Mouse (Mus musculus): ENCODE measurements at regions not wholly inside any gene's neighbourhood (a gene's known extent, or its start where the extent isn't known, plus 50 kb on each side); places are given as distances from the start of the nearest gene placed in this dataset.

DNA sequence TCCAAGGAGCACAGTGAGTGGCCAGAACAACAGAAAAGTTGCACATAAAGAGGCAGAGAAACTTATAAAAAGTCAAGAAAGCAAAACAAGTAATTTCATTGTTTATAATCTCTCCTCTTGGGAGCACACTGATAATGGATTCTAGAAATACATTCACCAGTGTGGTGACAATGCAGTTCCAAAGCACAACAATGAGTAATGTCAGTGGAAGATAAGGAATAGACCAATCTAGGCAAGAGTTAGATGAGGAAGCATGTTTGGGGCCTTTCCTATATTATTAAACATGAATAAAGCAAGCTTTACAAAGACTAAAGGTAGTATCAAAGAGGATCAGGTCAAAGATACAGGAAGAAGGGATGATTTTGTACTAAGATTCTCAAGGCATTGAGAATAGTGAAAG is 408.9 kb upstream of the N6amt1 start:
- H3K4me3 ChIP-seq (ENCODE audit: control insufficient read depth in 1 of 2, insufficient read depth in 1 of 2, low read depth in 1 of 2, low read length in 2 of 2): no peak overlapping the region
- no peak overlapping the region for H3K4me2 ChIP-seq (ENCODE audit: low read length)
- no peak for ATAC-seq (ENCODE audit: insufficient number of reproducible peaks, insufficient read depth, low FRiP score, low read depth)
- no peaks in the 10 kb centered on the region for H3K36me3 ChIP-seq (ENCODE audit: control insufficient read depth, insufficient read depth, low read length)
- no peaks in the 10 kb centered on the region for H3K27me3 ChIP-seq (ENCODE audit: control insufficient read depth, insufficient read depth, low read length)
- peak overlapping the region in 1 of 2 experiments; percentile 56; a peak in 1 of 4 replicates for H3K27ac ChIP-seq (replicated peaks in 1 of 2; ENCODE audit: control insufficient read depth in 1 of 2, insufficient read depth in 1 of 2, low read depth in 2 of 2, low read length in 2 of 2)
- H3K9me3 ChIP-seq (ENCODE audit: control insufficient read depth, low read length): no peaks in the 10 kb centered on the region
- peaks cover 0 to 4% of the 10 kb centered on the region in 2 experiments; a peak in 2 of 4 replicates for H3K4me1 ChIP-seq (ENCODE audit: control insufficient read depth in 2 of 2, insufficient read depth in 2 of 2, low read length in 2 of 2)
- H3K9ac ChIP-seq (ENCODE audit: low read length): no peak overlapping the region

DNA sequence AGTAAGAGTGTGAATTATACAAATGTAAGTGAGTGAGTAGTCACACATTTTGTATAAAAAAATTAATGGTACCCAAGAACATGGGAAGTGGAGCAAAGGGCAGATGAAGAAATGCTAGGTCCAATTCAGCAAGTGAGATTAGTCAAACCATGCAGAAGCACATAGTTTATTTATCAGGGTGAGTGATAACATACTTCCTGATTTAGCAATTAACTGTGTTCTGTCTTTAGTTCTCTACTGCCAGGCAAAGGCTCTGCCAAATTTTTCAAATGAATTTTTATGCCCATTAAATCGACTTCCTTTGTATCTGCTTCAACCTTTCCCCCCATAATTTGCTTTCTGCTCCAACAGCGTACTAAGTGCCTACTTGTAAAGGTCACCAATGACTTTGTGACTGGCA is 419.0 kb upstream of the N6amt1 start:
- Histone ChIP-seq H3K4me3 (ENCODE audit: control insufficient read depth in 1 of 2, insufficient read depth in 1 of 2, low read depth in 1 of 2, low read length in 2 of 2) (no peak overlapping the region), H3K36me3 (ENCODE audit: control insufficient read depth, insufficient read depth, low read length) (no peaks in the 10 kb centered on the region), H3K9ac (ENCODE audit: low read length) (no peak overlapping the region), H3K27me3 (ENCODE audit: control insufficient read depth, insufficient read depth, low read length) (no peaks in the 10 kb centered on the region), H3K4me2 (ENCODE audit: low read length) (no peak overlapping the region), H3K9me3 (ENCODE audit: control insufficient read depth, low read length) (no peaks in the 10 kb centered on the region), H3K27ac (replicated peaks in 1 of 2; ENCODE audit: control insufficient read depth in 1 of 2, insufficient read depth in 1 of 2, low read depth in 2 of 2, low read length in 2 of 2) (no peak overlapping the region), H3K4me1 (ENCODE audit: control insufficient read depth in 2 of 2, insufficient read depth in 2 of 2, low read length in 2 of 2) (peaks cover 0 to 4% of the 10 kb centered on the region in 2 experiments; a peak in 1 of 4 replicates)
- ATAC-seq (ENCODE audit: insufficient number of reproducible peaks, insufficient read depth, low FRiP score, low read depth): no peak
- 70% methylated on average over 2 of the region's 2 CpGs for WGBS

- no peak for ATAC-seq (ENCODE audit: insufficient number of reproducible peaks, insufficient read depth, low FRiP score, low read depth)
- H3K27me3 ChIP-seq (ENCODE audit: control insufficient read depth, insufficient read depth, low read length): no peaks in the 10 kb centered on the region
- no peak overlapping the region for H3K4me3 ChIP-seq (ENCODE audit: control insufficient read depth in 1 of 2, insufficient read depth in 1 of 2, low read depth in 1 of 2, low read length in 2 of 2)
- peaks cover 0 to 4% of the 10 kb centered on the region in 2 experiments; a peak in 1 of 4 replicates for H3K4me1 ChIP-seq (ENCODE audit: control insufficient read depth in 2 of 2, insufficient read depth in 2 of 2, low read length in 2 of 2)
- H3K4me2 ChIP-seq (ENCODE audit: low read length): no peak overlapping the region
- no peaks in the 10 kb centered on the region for H3K36me3 ChIP-seq (ENCODE audit: control insufficient read depth, insufficient read depth, low read length)
- WGBS: 80% methylated on average over 3 of the region's 3 CpGs
- no peak overlapping the region for H3K9ac ChIP-seq (ENCODE audit: low read length)
- H3K9me3 ChIP-seq (ENCODE audit: control insufficient read depth, low read length): no peaks in the 10 kb centered on the region
- no peak overlapping the region for H3K27ac ChIP-seq (replicated peaks in 1 of 2; ENCODE audit: control insufficient read depth in 1 of 2, insufficient read depth in 1 of 2, low read depth in 2 of 2, low read length in 2 of 2)
Measured at GRCm38 (mm10) chr16:86932765-86933164, 421.2 kb upstream of the N6amt1 start.

DNA sequence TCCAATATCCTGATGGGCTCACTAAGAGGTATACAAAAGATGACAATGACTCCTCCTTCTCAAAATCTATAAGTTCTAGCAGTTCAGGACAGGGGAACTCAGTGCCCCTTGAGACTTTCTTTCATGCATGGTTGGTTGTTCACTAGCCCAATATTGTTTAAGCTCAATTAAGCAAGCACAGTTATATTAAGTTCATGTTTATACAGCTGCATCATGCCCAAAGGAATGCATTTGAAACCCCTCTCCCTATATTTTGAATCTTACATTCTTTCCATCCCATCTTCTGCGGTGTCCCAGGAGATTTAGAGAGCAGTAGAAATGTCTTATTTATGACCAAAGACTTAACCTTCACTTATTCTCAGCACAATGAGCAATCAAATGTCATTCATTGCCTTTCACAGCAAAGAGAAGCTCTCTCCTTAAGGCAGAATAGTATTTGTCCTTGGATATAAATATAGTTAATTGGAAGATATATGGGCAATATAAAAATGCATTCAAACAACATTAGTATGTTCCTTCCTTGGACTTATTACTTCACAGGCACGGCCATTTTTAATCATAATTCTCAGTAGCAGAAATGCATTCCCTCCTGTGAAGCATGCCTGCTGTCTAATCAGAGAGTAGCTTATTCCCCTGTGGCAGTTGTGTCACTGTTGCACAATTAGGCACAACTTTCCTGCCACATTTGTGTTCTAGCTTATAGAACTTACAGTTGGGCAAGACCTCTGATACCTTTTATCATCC is 455.8 kb upstream of the N6amt1 start:
- 74% methylated on average over 2 of the region's 2 CpGs for WGBS
- Histone ChIP-seq H3K4me3 (ENCODE audit: control insufficient read depth in 1 of 2, insufficient read depth in 1 of 2, low read depth in 1 of 2, low read length in 2 of 2) (no peak overlapping the region), H3K4me2 (ENCODE audit: low read length) (no peak overlapping the region), H3K9ac (ENCODE audit: low read length) (no peak overlapping the region), H3K36me3 (ENCODE audit: control insufficient read depth, insufficient read depth, low read length) (no peaks in the 10 kb centered on the region), H3K4me1 (ENCODE audit: control insufficient read depth in 2 of 2, insufficient read depth in 2 of 2, low read length in 2 of 2) (peaks cover 3 to 6% of the 10 kb centered on the region in 2 experiments; a peak in 3 of 4 replicates), H3K9me3 (ENCODE audit: control insufficient read depth, low read length) (no peaks in the 10 kb centered on the region), H3K27ac (replicated peaks in 1 of 2; ENCODE audit: control insufficient read depth in 1 of 2, insufficient read depth in 1 of 2, low read depth in 2 of 2, low read length in 2 of 2) (no peak overlapping the region), H3K27me3 (ENCODE audit: control insufficient read depth, insufficient read depth, low read length) (no peaks in the 10 kb centered on the region)
- ATAC-seq (ENCODE audit: insufficient number of reproducible peaks, insufficient read depth, low FRiP score, low read depth): no peak

DNA sequence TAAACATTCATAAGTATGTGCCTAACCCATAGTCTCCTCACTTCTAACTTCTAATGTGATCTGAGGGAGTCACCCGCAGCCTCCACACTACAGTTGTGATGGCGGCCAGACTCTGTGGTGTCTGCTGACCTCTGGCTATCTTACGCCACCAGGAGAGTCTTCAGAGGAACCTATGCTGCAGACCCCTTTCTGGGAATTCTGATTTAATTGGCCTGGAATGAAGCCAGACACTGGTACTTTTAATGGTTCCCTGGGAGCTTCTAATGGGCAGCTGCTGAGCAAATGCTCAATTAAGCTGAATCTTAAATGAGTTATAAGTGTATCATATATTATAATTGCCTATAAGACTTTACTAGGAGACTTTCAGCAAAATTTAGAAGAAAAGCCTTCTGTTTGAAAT is 459.0 kb upstream of the N6amt1 start:
- H3K9ac ChIP-seq (ENCODE audit: low read length): no peak overlapping the region
- ATAC-seq (ENCODE audit: insufficient number of reproducible peaks, insufficient read depth, low FRiP score, low read depth): no peak
- H3K36me3 ChIP-seq (ENCODE audit: control insufficient read depth, insufficient read depth, low read length): no peaks in the 10 kb centered on the region
- H3K27me3 ChIP-seq (ENCODE audit: control insufficient read depth, insufficient read depth, low read length): no peaks in the 10 kb centered on the region
- no peak overlapping the region for H3K27ac ChIP-seq (replicated peaks in 1 of 2; ENCODE audit: control insufficient read depth in 1 of 2, insufficient read depth in 1 of 2, low read depth in 2 of 2, low read length in 2 of 2)
- H3K4me1 ChIP-seq (ENCODE audit: control insufficient read depth in 2 of 2, insufficient read depth in 2 of 2, low read length in 2 of 2): peaks cover 3 to 6% of the 10 kb centered on the region in 2 experiments; a peak in 3 of 4 replicates
- WGBS: 90% methylated on average over 3 of the region's 3 CpGs
- H3K4me3 ChIP-seq (ENCODE audit: control insufficient read depth in 1 of 2, insufficient read depth in 1 of 2, low read depth in 1 of 2, low read length in 2 of 2): no peak overlapping the region
- no peaks in the 10 kb centered on the region for H3K9me3 ChIP-seq (ENCODE audit: control insufficient read depth, low read length)
- no peak overlapping the region for H3K4me2 ChIP-seq (ENCODE audit: low read length)

- Histone ChIP-seq H3K4me2 (ENCODE audit: low read length) (no peak overlapping the region), H3K27me3 (ENCODE audit: control insufficient read depth, insufficient read depth, low read length) (no peaks in the 10 kb centered on the region), H3K4me3 (ENCODE audit: control insufficient read depth in 1 of 2, insufficient read depth in 1 of 2, low read depth in 1 of 2, low read length in 2 of 2) (no peak overlapping the region), H3K4me1 (ENCODE audit: control insufficient read depth in 2 of 2, insufficient read depth in 2 of 2, low read length in 2 of 2) (peaks cover 3 to 6% of the 10 kb centered on the region in 2 experiments; a peak in 3 of 4 replicates), H3K9me3 (ENCODE audit: control insufficient read depth, low read length) (no peaks in the 10 kb centered on the region), H3K27ac (replicated peaks in 1 of 2; ENCODE audit: control insufficient read depth in 1 of 2, insufficient read depth in 1 of 2, low read depth in 2 of 2, low read length in 2 of 2) (no peak overlapping the region), H3K36me3 (ENCODE audit: control insufficient read depth, insufficient read depth, low read length) (no peaks in the 10 kb centered on the region), H3K9ac (ENCODE audit: low read length) (no peak overlapping the region)
- no peak for ATAC-seq (ENCODE audit: insufficient number of reproducible peaks, insufficient read depth, low FRiP score, low read depth)
- 37% methylated on average over 5 of the region's 5 CpGs for WGBS
Measured at GRCm38 (mm10) chr16:86894333-86894732, 459.7 kb upstream of the N6amt1 start.

DNA sequence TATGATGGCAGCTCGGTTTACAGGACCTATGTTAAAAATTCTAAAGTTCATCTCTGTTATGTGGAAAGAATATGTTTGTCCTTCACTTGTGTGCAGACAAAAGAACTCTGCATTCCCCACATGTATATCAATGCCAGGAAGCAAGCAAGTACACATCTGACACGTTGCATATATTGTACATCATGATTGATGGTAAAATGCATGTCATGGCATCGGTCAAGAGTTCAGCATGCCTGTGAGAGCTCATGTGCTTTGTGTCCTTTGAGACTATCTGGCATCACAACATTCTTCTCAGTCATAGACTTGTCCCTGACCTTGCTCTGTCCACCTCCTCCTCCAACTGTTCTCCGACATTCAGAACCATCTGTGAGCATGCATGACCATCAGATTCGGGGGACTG is 465.6 kb upstream of the N6amt1 start:
- H3K4me3 ChIP-seq (ENCODE audit: control insufficient read depth in 1 of 2, insufficient read depth in 1 of 2, low read depth in 1 of 2, low read length in 2 of 2): no peak overlapping the region
- H3K9me3 ChIP-seq (ENCODE audit: control insufficient read depth, low read length): no peaks in the 10 kb centered on the region
- H3K27ac ChIP-seq (replicated peaks in 1 of 2; ENCODE audit: control insufficient read depth in 1 of 2, insufficient read depth in 1 of 2, low read depth in 2 of 2, low read length in 2 of 2): no peak overlapping the region
- H3K9ac ChIP-seq (ENCODE audit: low read length): no peak overlapping the region
- H3K36me3 ChIP-seq (ENCODE audit: control insufficient read depth, insufficient read depth, low read length): no peaks in the 10 kb centered on the region
- WGBS: 69% methylated on average over 5 of the region's 5 CpGs
- H3K4me2 ChIP-seq (ENCODE audit: low read length): no peak overlapping the region
- peaks cover 2 to 3% of the 10 kb centered on the region in 2 experiments; a peak in 2 of 4 replicates for H3K4me1 ChIP-seq (ENCODE audit: control insufficient read depth in 2 of 2, insufficient read depth in 2 of 2, low read length in 2 of 2)
- no peaks in the 10 kb centered on the region for H3K27me3 ChIP-seq (ENCODE audit: control insufficient read depth, insufficient read depth, low read length)
- no peak for ATAC-seq (ENCODE audit: insufficient number of reproducible peaks, insufficient read depth, low FRiP score, low read depth)

- ATAC-seq (ENCODE audit: insufficient number of reproducible peaks, insufficient read depth, low FRiP score, low read depth): no peak
- Histone ChIP-seq H3K4me3 (ENCODE audit: control insufficient read depth in 1 of 2, insufficient read depth in 1 of 2, low read depth in 1 of 2, low read length in 2 of 2) (no peak overlapping the region), H3K4me1 (ENCODE audit: control insufficient read depth in 2 of 2, insufficient read depth in 2 of 2, low read length in 2 of 2) (peaks cover 3 to 4% of the 10 kb centered on the region in 2 experiments; a peak in 2 of 4 replicates), H3K36me3 (ENCODE audit: control insufficient read depth, insufficient read depth, low read length) (no peaks in the 10 kb centered on the region), H3K27me3 (ENCODE audit: control insufficient read depth, insufficient read depth, low read length) (no peaks in the 10 kb centered on the region), H3K27ac (replicated peaks in 1 of 2; ENCODE audit: control insufficient read depth in 1 of 2, insufficient read depth in 1 of 2, low read depth in 2 of 2, low read length in 2 of 2) (no peak overlapping the region), H3K9me3 (ENCODE audit: control insufficient read depth, low read length) (no peaks in the 10 kb centered on the region), H3K4me2 (ENCODE audit: low read length) (no peak overlapping the region), H3K9ac (ENCODE audit: low read length) (no peak overlapping the region)
- 82% methylated on average over 4 of the region's 4 CpGs for WGBS
Measured at GRCm38 (mm10) chr16:86887605-86888004, 466.4 kb upstream of the N6amt1 start.
